Mouse (Mus musculus) liver, adult 2 months (tissue): ENCODE measurements at regions not wholly inside any gene's neighbourhood (a gene's known extent, or its start where the extent isn't known, plus 50 kb on each side); places are given as distances from the start of the nearest gene placed in this dataset.

Source experiments
- CTCF ChIP-seq: fragments of 200-500 bp; IDR thresholded peaks from 2 replicates; pipeline ENCODE4 v1.5.1; 2011; ENCODE audit warnings: low read depth, low read length, control low read depth
- POLR2A ChIP-seq: fragments of 200-500 bp; IDR thresholded peaks from 2 replicates; pipeline ENCODE4 v1.6.1; 2011; ENCODE audit warnings: low read length, control low read depth; ENCODE audit not compliant: insufficient read depth; ENCODE audit errors: extremely low read depth

DNA sequence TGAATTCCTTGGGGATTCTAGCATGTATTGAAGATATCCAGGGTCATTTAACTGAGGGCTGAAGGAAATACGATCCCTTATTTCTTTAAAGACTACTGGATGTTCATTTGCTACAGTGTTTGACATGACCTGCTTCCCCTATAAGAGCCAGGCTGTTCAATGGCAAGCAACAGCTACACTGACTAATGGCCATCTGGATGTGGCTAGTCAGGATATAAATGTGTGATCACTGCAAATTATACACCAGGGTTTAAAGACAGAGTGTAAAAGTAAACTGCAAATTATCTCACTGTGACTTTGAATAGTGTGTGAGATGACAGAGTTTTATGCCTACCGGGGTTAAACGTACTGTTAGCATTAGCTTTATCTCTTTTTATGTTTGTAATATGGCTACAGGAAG lies 473.9 kb downstream of the Rapgef2 start:
- TF ChIP-seq CTCF: no peak
- TF ChIP-seq POLR2A: no peak
